Mouse (Mus musculus): ENCODE results near the gene Pus1. TPM values are rescaled to one million over a fixed set of nuclear protein-coding genes. Genes with fewer than 3 reads are reported as not detected.

The Pus1 gene
- polyA plus RNA-seq (2015; fragmentation: Nextera tagmentation; extraction: Ambion mirVana), result 19.4 and 21.0 TPM in 2 replicates

- Histone ChIP-seq H3K4me1 (replicated peaks) (peaks cover 28% of the 10 kb centered on the region), H3K4me3 (peak within 1 kb of the TSS; percentile 72), H3K27ac (replicated peaks) (peak within 1 kb of the TSS; percentile 34; the same call in 1 of the 2 replicates), H3K9ac (peak within 1 kb of the TSS; percentile 85), H3K27me3 (no peaks in the 10 kb centered on the region), H3K4me2 (peak within 1 kb of the TSS; percentile 95), H3K9me3 (no peaks in the 10 kb centered on the region), H3K36me3 (peaks cover 35% of the 10 kb centered on the region)
- WGBS, result under 1% methylated on average over 57 of the region's 57 CpGs
- peak; percentile 81 for ATAC-seq (ENCODE audit: low read depth)
Measured at GRCm38 (mm10) chr5:110779998-110780760, at the start of gene Pus1. TSS of gene Pus1 (minus strand) at chr5:110780659.

- Histone ChIP-seq H3K4me1 (replicated peaks) (no peaks in the 10 kb centered on the region), H3K9ac (no peak overlapping the region), H3K27ac (replicated peaks) (no peak overlapping the region), H3K4me2 (no peak overlapping the region), H3K27me3 (no peaks in the 10 kb centered on the region), H3K4me3 (no peak overlapping the region), H3K9me3 (no peaks in the 10 kb centered on the region), H3K36me3 (no peaks in the 10 kb centered on the region)
- 90% methylated on average over 5 of the region's 5 CpGs for WGBS
- no peak for ATAC-seq (ENCODE audit: low read depth)
Measured at GRCm38 (mm10) chr5:110827576-110827975, 47.1 kb upstream of the Pus1 start.

GRCm38 (mm10) chr5:110826781-110827495 lies 46.5 kb upstream of the Pus1 start:
- H3K4me1 ChIP-seq (replicated peaks), result no peaks in the 10 kb centered on the region
- H3K27ac ChIP-seq (replicated peaks), result no peak overlapping the region
- no peak for ATAC-seq (ENCODE audit: low read depth)
- no peak overlapping the region for H3K9ac ChIP-seq
- H3K9me3 ChIP-seq, result no peaks in the 10 kb centered on the region
- no peaks in the 10 kb centered on the region for H3K27me3 ChIP-seq
- no peak overlapping the region for H3K4me3 ChIP-seq
- no peak overlapping the region for H3K4me2 ChIP-seq
- 85% methylated on average over 8 of the region's 8 CpGs for WGBS
- no peaks in the 10 kb centered on the region for H3K36me3 ChIP-seq

- 91% methylated on average over 4 of the region's 4 CpGs for WGBS
Measured at GRCm38 (mm10) chr5:110824421-110824820, 44.0 kb upstream of the Pus1 start.

GRCm38 (mm10) chr5:110809667-110810325 lies 29.3 kb upstream of the Pus1 start, which contains the start of gene Ulk1:
TSS of gene Ulk1 (minus strand) at chr5:110810097.
- Histone ChIP-seq H3K9ac (peak within 1 kb of the TSS; percentile 97), H3K4me1 (replicated peaks) (peaks cover 45% of the 10 kb centered on the region), H3K27me3 (no peaks in the 10 kb centered on the region; the same call in 1 of the 2 replicates), H3K4me3 (peak within 1 kb of the TSS; percentile 93), H3K9me3 (no peaks in the 10 kb centered on the region), H3K36me3 (peaks cover 11% of the 10 kb centered on the region; the same call in 1 of the 2 replicates), H3K27ac (replicated peaks) (peak within 1 kb of the TSS; percentile 87), H3K4me2 (peak within 1 kb of the TSS; percentile 100)
- WGBS, result under 1% methylated on average over 77 of the region's 80 CpGs
- ATAC-seq (ENCODE audit: low read depth), result peak; percentile 95

More at GRCm38 (mm10) chr5:110824421-110824820, 44.0 kb upstream of the Pus1 start:
- Histone ChIP-seq H3K4me1 (replicated peaks) (no peaks in the 10 kb centered on the region), H3K4me3 (no peak overlapping the region), H3K4me2 (no peak overlapping the region), H3K9me3 (no peaks in the 10 kb centered on the region), H3K36me3 (no peaks in the 10 kb centered on the region), H3K27ac (replicated peaks) (no peak overlapping the region), H3K27me3 (no peaks in the 10 kb centered on the region), H3K9ac (no peak overlapping the region)
- ATAC-seq (ENCODE audit: low read depth), result no peak

GRCm38 (mm10) chr5:110808821-110809666 lies 28.6 kb upstream of the Pus1 start:
- H3K9me3 ChIP-seq, result no peaks in the 10 kb centered on the region
- peak overlapping the region; percentile 100 for H3K4me2 ChIP-seq
- no peak for ATAC-seq (ENCODE audit: low read depth)
- H3K36me3 ChIP-seq, result peaks cover 16% of the 10 kb centered on the region; the same call in 1 of the 2 replicates
- H3K9ac ChIP-seq, result peak overlapping the region; percentile 97
- peak overlapping the region; percentile 93 for H3K4me3 ChIP-seq
- H3K4me1 ChIP-seq (replicated peaks), result peaks cover 50% of the 10 kb centered on the region
- peak overlapping the region; percentile 87 for H3K27ac ChIP-seq (replicated peaks)
- WGBS, result 2% methylated on average over 27 of the region's 27 CpGs
- no peaks in the 10 kb centered on the region; the same call in 1 of the 2 replicates for H3K27me3 ChIP-seq

- Histone ChIP-seq H3K9me3 (no peaks in the 10 kb centered on the region), H3K4me1 (replicated peaks) (peaks cover 54% of the 10 kb centered on the region), H3K9ac (peak overlapping the region; percentile 97), H3K4me3 (peak overlapping the region; percentile 93), H3K27me3 (no peaks in the 10 kb centered on the region; the same call in 1 of the 2 replicates), H3K36me3 (peaks cover 19% of the 10 kb centered on the region; the same call in 1 of the 2 replicates), H3K27ac (replicated peaks) (0 out of 2 replicates have a peak overlapping the region, but pooled peaks have one; percentile 10), H3K4me2 (peak overlapping the region; percentile 100)
- 3% methylated on average over 14 of the region's 14 CpGs for WGBS
- peak; percentile 17 for ATAC-seq (ENCODE audit: low read depth)
Measured at GRCm38 (mm10) chr5:110808061-110808631, 27.7 kb upstream of the Pus1 start.

GRCm38 (mm10) chr5:110807453-110807852 lies 27.0 kb upstream of the Pus1 start:
- Histone ChIP-seq H3K4me3 (peak overlapping the region; percentile 93), H3K9me3 (no peaks in the 10 kb centered on the region), H3K27me3 (no peaks in the 10 kb centered on the region; the same call in 1 of the 2 replicates), H3K36me3 (peaks cover 24% of the 10 kb centered on the region; the same call in 1 of the 2 replicates), H3K4me2 (peak overlapping the region; percentile 100), H3K4me1 (replicated peaks) (peaks cover 61% of the 10 kb centered on the region), H3K27ac (replicated peaks) (peak overlapping the region; percentile 10; the same call in 1 of the 2 replicates), H3K9ac (peak overlapping the region; percentile 97)
- no peak for ATAC-seq (ENCODE audit: low read depth)
- WGBS, result 88% methylated on average over 4 of the region's 4 CpGs

GRCm38 (mm10) chr5:110806676-110807075 lies 26.2 kb upstream of the Pus1 start:
- Histone ChIP-seq H3K9ac (no peak overlapping the region; the same call in 1 of the 2 replicates), H3K27ac (replicated peaks) (no peak overlapping the region), H3K27me3 (no peaks in the 10 kb centered on the region), H3K4me2 (peak overlapping the region; percentile 100), H3K9me3 (no peaks in the 10 kb centered on the region), H3K4me1 (replicated peaks) (peaks cover 63% of the 10 kb centered on the region), H3K36me3 (peaks cover 31% of the 10 kb centered on the region; the same call in 1 of the 2 replicates), H3K4me3 (no peak overlapping the region)
- 88% methylated on average over 1 of the region's 1 CpGs for WGBS
- ATAC-seq (ENCODE audit: low read depth), result no peak

- Histone ChIP-seq H3K27me3 (no peaks in the 10 kb centered on the region), H3K36me3 (peaks cover 36% of the 10 kb centered on the region; the same call in 1 of the 2 replicates), H3K9me3 (no peaks in the 10 kb centered on the region), H3K4me1 (replicated peaks) (peaks cover 63% of the 10 kb centered on the region), H3K4me3 (no peak overlapping the region), H3K9ac (0 out of 2 replicates have a peak overlapping the region, but pooled peaks have one; percentile 2), H3K4me2 (no peak overlapping the region), H3K27ac (replicated peaks) (no peak overlapping the region)
- ATAC-seq (ENCODE audit: low read depth), result no peak
- WGBS, result 82% methylated on average over 4 of the region's 4 CpGs
Measured at GRCm38 (mm10) chr5:110806154-110806553, 25.7 kb upstream of the Pus1 start.

Measured in neural tube, embryonic 13.5 days (tissue).